Mouse (Mus musculus) heart, postnatal 14 days (tissue): ENCODE data around the gene Dusp19. TPM values are rescaled to one million over a fixed set of nuclear protein-coding genes. Genes with fewer than 3 reads are reported as not detected.
A peak's percentile ranks its signal among the peaks of the same experiment; 100 is the strongest.

Experiments used
- DNase-seq, 2 experiments: peaks; one replicate each; pipeline ENCODE4 v3.0.0; 2021 to 2022
- intact Hi-C: fragments of 180-260 bp; cut with DNase I; formaldehyde crosslinking; loops from one replicate; pipeline ENCODE4 v1.15.1; 2025
- microRNA-seq, 2 experiments: library from miRNA; unstranded; fragments of <30 nt; microRNA quantifications; one replicate each; pipeline ENCODE4 v1.2.0; 2021 to 2022
- total RNA-seq, 2 experiments: library from RNA; stranded (reverse); gene quantifications; 2 replicates each; pipeline ENCODE4 v1.2.3; 2021

The Dusp19 gene
- total RNA-seq, 2 experiments from 2014 or later = 7.5 to 9.5 TPM

DNA sequence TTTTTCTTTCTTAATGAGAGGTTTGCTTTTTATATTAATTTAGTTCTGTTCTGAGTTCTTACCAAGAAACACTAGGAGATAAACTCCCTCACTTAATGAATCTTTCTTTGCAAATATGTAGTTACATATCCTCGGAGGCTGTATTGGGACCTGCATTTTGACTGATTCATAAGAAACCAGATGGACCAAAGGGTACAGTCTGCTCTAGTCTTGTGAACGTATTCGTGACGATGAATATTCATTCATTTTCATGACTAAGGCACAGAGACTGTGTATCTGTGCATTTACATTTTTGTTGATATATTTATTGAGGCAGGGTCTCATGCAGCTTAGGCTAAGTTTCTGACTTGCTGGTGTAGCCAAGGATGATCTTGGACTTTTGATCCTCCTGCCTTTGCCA is 7.7 kb downstream of the Dusp19 start:
- DNase-seq = no peak
- intact Hi-C loops = no loop called here

DNA sequence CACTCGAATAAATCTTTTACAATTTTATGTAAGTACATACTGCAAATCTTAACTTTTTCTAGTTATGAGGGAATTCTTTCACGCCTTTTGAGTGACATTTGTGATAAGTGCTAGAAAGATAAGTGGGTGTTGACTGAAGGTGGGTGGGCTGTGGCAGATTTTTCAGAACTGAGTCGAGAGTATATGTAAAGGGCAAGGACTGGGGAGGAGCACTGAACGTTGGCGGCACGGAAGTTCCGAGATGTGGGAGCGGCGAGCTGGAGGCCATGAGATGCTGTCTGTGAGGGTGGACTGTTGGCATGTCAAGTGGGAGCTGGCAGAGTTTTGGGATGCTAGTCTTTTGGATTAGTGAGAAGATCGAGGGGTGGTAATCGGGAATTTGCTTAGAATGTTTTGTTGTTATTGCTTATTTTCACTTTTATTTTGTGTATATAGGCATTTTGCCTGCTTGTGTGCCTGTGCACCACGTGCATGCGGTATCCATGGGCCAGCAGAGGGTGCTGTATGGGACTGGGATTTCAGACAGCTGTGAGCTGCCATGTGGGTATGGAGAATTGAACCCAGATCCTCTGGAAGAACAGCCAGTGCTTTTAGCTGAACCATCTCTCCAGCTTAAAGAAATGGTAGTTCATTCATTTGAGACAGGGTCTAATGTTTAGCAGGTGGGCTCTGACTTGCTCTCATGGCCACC is 15.6 kb downstream of the Dusp19 start:
- no peak for DNase-seq
- intact Hi-C loops = no loop called here

DNA sequence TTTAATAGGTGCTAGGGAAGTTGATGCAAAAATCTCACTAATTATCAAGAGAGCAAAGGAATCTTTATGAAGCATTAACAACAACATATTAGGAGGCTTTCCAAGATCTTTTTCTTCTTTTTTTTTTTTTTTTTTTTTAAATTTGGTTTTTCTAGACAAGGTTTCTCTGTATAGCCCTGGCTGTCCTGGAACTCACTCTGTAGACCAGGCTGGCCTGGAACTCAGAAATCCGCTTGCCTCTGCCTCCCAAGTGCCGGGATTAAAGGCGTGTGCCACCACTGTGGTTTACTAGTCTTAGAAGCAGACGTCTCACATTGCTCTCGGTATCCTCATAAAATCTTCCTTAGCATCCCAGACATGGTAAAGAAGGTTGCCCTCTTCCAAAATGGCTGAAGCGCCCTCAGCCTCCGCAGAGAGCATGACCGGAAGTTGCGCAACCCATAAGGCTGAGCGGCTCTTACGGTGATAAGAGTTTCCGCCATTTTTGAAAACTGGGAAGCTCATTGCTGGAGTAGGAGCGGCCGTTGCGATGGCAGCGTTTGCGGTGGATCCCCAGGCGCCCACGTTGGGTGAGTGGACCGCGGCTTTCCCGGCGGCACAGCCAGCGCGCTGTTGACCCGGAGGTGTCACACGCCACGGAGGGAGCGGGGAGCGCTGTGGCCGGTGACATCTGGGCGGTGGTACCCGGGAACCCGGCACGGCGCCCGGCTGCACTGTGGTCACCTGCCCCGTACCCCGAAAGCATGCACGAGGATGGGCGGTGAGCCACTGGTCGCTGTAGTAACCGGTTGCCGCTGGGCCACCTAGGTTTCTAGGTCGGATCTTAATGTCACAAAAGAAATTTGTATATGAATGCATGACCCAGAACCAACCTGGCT is 21.8 kb downstream of the Dusp19 start:
- intact Hi-C loops = loop anchor here (2.0 kb wide), 2 partner anchors 16 to 58 kb away; partner anchors contain the start of gene Nckap1
- peak; percentile 90 to 94 for DNase-seq

DNA sequence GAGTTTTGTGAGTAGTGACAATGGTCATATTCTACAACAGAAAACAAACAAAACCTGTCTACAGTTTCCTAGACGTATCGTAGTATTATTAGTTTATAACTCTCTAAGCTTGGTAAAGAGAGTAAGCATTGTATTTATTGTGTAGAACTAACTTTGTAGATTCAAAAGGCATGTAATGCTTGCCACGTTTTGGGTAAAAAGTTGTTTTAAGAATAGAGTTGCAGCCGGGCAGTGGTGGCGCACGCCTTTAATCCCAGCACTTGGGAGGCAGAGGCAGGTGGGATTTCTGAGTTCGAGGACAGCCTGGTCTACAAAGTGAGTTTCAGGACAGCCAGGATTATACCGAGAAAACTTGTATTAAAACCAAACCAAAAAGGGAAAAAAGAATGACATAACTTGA is 22.6 kb downstream of the Dusp19 start:
- DNase-seq = no peak
- intact Hi-C loops = loop anchor here (2.0 kb wide), 2 partner anchors 17 to 59 kb away; partner anchors contain the start of gene Nckap1

DNA sequence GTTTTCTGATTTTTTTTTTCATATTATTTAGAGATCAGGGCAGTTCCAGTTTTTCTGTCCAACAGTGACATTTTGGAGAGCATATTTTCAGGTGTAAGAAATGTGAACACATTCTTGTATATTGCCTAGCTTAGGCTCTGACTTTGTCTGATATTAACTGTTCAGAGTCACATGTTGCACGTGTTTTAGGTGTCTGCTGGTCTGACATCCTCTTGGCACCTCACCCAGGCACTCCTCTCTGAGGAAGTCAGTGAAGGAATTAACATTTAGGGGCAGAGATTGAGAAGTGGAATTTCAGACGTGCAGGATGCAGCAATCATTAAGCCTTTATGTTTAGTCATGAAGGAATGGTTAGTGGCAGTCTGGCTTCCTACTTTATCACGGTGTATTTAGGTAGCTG is 23.0 kb downstream of the Dusp19 start:
- intact Hi-C loops = loop anchor here (2.0 to 10.0 kb wide), 3 partner anchors 17 to 285 kb away; partner anchors contain the start of gene Nckap1
- no peak for DNase-seq

DNA sequence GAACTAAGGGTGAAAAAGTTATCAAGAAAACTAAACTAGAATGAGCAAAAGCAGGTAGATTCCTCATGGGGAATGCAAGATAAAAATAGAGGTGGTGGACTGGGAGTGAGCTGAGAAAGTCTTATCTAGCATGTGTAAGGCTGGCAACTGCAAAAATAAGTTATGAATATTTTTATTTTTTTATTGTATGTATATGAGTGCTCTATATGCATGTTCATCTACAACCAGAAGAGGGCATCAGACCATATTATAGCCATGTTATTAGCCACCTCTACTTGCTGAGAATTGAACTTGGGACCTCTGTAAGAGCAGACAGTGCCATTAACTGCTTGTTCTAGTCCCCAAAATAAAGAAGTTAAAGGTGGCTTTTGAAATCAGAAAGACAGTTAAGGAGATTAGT is 44.6 kb downstream of the Dusp19 start:
- DNase-seq = no peak
- intact Hi-C loops = no loop called here

DNA sequence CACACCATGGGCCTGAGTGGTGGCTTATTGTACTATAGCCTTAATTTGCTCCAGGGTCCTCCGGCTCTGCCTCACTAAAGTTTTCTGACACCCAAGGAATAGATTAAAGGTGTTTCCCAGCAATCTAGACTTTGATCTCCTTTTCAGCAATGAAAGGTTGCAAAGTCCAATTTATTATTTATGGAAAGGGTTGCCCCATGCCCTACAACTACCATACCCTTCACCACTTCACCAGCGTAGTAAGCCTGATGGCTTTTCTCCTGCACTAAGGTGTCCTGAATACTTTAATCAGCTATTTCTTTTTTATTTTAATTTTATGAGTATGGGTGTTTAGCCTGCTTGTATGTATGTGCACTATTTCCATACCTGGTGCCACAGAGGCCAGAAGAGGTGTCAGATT is 45.8 kb downstream of the Dusp19 start:
- intact Hi-C loops = no loop called here
- DNase-seq = no peak

DNA sequence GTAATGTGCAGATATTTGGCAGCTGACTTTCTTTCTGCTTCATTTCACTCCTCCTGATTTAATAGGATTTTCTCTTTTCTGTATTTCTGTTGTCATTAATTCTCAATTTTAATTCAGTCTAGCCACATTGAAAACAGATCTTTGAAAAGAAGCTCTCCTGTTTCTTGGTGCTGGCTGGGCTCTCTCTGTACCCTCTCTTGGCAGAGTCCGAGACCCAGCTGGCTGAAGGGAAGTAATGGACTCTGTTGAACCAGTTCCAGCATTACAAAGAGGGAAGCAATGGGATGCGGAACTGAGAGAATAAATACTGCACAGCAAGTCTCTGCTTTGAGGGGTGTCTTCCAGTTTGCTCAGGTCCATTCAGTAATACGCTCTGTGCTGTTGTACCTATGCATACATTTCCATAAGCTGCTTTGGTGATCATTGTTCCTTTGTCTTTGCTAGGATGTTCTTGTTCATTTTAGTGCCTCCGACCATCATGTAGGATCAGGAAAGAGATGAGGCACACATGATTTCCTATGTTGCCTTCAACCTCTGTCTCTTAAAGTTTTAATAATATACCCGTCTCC is 50.6 kb downstream of the Dusp19 start:
- peak in 1 of 2 experiments; percentile 2 for DNase-seq
- intact Hi-C loops = no loop called here

DNA sequence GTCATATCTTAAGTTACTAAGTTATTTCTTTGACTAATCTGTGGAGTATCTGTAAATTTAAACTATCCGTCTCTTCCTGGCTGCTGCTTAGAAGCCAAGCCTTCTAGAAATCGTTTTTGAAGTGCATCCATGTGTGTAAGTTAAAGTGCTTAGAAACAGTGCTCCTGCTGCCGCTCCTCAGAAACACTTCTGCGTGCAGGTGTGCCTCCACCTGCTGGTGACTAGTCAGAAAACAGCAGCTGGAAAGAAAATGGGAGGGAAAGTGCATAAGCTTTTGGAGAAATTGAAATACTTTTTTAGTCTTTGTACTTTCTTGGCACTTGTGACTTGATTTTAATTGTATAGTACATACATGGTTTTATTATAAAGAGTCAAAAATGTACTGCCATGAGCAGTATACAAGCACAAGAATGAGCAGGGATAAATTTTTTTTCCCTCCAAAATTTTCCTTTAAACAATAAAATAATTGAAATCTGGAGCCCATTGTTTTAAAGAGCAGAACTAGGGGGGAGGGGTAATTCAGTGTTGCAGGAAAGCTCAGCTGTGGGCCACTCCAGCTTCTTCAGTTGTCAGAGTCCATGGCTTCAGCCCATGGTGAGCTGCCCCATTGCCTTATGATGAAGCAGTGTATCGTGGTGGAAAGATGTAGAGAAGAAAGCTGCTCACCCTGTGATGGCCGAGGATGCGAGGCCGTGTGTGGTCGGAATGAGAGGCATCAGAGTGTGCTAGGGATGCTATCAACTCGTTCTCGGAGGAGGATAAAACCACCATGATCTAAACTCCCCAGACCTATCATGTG is 53.2 kb downstream of the Dusp19 start:
- intact Hi-C loops = no loop called here
- DNase-seq = peak in 1 of 2 experiments; percentile 7

DNA sequence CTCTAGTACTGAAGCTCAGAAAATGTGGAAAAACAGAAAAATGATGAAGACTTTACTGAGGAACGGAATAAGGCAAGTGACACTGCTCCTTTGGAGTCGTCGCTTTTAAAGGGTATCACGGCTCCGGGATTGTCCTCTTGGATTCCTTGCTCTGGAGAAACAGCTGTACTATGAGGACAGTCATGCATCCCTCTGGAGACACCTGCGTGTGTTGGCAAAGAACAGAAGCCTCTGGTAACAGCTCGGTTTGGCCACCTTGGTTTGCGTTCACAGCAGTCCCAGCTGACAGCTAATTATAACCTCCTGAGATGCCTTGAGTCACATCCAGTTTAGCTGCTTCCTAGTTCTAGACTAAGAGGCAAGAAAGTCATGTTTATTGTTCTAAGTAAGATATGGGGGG is 62.0 kb downstream of the Dusp19 start:
- intact Hi-C loops = no loop called here
- no peak for DNase-seq

Small RNAs within 50 kb of the gene (microRNA-seq; reads per million reads assigned to microRNA genes)
- gene Mir684-1 = 0 reads per million in 2 experiments

Other genes with a start within 250 kb of the Dusp19 start
- gene Frzb, start 169.4 kb upstream of the Dusp19 start, total RNA-seq = 1 to 10 TPM; 5.4 to 6.0 TPM
- gene Nckap1, start 35.7 kb upstream of the Dusp19 start, total RNA-seq = 10 to 100 TPM; 69.9 to 72.2 TPM
- gene Nup35, start 191 bp downstream of the Dusp19 start, total RNA-seq = 1 to 10 TPM; 6.6 to 7.6 TPM